8 mouse cellular contexts compared by ENCODE assay signal in the genomic region with DNA sequence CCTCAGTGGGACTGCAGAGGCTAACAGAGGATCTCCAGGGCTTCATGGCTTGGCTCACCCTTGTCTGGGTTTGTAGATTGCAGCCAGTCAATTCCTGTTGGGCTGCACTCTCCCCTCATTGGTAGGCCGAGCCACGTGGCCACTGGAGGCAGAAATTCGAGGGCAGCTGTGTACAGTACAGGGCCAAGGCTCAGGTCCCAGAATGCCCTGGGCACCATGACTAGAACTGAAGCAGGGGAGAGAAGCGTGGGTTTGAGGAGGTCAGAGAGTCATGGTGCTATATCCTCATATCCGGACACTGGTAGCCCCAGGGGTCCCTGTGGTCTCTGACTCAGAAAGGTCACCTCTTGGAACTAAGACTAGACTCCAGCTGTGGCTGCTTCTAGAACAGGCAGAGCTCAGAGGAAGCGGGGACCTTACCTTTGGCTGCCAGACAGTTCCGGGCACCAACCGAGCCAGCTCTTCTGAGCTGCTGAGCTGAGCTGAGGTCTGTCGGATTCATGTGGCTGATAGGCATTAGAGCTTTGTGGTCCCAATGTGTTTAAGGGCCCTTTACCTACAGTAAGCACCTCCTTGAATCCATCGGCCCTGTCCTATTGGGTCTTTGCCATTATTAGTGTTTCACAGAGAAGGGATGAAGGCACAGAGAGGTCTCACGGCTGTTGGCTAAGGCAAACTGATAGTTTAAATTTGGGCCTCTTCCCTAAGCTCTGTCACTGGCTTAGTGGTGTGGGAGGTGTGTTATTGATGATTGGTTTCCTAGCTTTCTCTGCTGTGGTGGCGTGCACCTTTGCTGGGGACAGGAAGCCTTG.
DNase-seq lines count a peak whose midpoint lies in the region; ATAC-seq and TF ChIP-seq lines count a peak whose summit lies in the region.

No protein-coding gene starts in this region.

- POLR2A ChIA-PET in Patski (lab: Charles Lee) = interaction anchor here (0.6 to 0.7 kb wide), 2 partner anchors 8 to 70 kb away, joined by 3 to 6 read pairs; no protein-coding TSS in a partner anchor

- no peaks in the 10 kb centered on the region for H3K27me3 ChIP-seq in kidney, embryonic 16.5 days (ENCODE audit: insufficient read depth, low read length)
- no peaks in the 10 kb centered on the region for H3K27me3 ChIP-seq in Patski
- no peaks in the 10 kb centered on the region for H3K27me3 ChIP-seq in hindbrain, embryonic 11.5 days (ENCODE audit: control insufficient read depth, insufficient read depth, low read length)

- TF ChIP-seq CTCF in Patski (IDR thresholded peaks at IDR 0.05) = no peak

- ATAC-seq in kidney, embryonic 16.5 days (ENCODE audit: low FRiP score, low TSS enrichment) = no peak
- peak; percentile 18 for ATAC-seq in Patski
- ATAC-seq in hindbrain, embryonic 11.5 days (ENCODE audit: low FRiP score) = no peak
- 0 out of 2 replicates have a peak, but pooled peaks have one; percentile 11 for ATAC-seq in megakaryocyte, adult 5-6 weeks (ENCODE audit: poor library complexity, severe bottlenecking)

- H3K9me3 ChIP-seq in kidney, embryonic 16.5 days (ENCODE audit: low read length) = no peaks in the 10 kb centered on the region
- no peaks in the 10 kb centered on the region for H3K9me3 ChIP-seq in hindbrain, embryonic 11.5 days (ENCODE audit: control insufficient read depth, low read length)

- in situ Hi-C loops in Patski (cut with MboI; ENCODE audit: low pct_unique_long_range_greater_than_20kb) = no loop called here

- DNase-seq in kidney, adult 11 months = no peak
- no peak for DNase-seq in Patski (ENCODE audit: low read depth, low spot score)
- no peak for DNase-seq in hindbrain, embryonic 11.5 days (ENCODE audit: low spot score)
- peak; percentile 72 for DNase-seq in thymus, postnatal 4 days
- DNase-seq in left cerebral cortex, adult 9 months (ENCODE audit: low spot score in 2 of 2) = no peak
- DNase-seq in left cerebral cortex, adult 8-10 months (ENCODE audit: low spot score in 2 of 2) = no peak

- WGBS in kidney, embryonic 16.5 days = 42% methylated on average over 12 of the region's 12 CpGs
- 54% methylated on average over 12 of the region's 12 CpGs for WGBS in hindbrain, embryonic 11.5 days

- H3K4me2 ChIP-seq in kidney, embryonic 16.5 days (replicated peaks; ENCODE audit: low read depth, low read length) = no peak overlapping the region
- no peak overlapping the region for H3K4me2 ChIP-seq in hindbrain, embryonic 11.5 days (replicated peaks; ENCODE audit: low read depth, low read length)

- no peak overlapping the region for H3K4me3 ChIP-seq in kidney, embryonic 16.5 days (ENCODE audit: low read length)
- no peak overlapping the region for H3K4me3 ChIP-seq in hindbrain, embryonic 11.5 days (ENCODE audit: low read depth, low read length)

- CTCF ChIA-PET in Patski (lab: Charles Lee) = interaction anchor here (1.1 kb wide), 1 partner anchor 16 kb away, joined by 3 read pairs; no protein-coding TSS in a partner anchor

- 0 out of 2 replicates have a peak overlapping the region, but pooled peaks have one; percentile 59 for H3K9ac ChIP-seq in kidney, embryonic 16.5 days (replicated peaks; ENCODE audit: low read length)
- no peak overlapping the region for H3K9ac ChIP-seq in hindbrain, embryonic 11.5 days (ENCODE audit: low read depth, low read length)

- no peaks in the 10 kb centered on the region for H3K36me3 ChIP-seq in kidney, embryonic 16.5 days (ENCODE audit: insufficient read depth, low read length)
- H3K36me3 ChIP-seq in hindbrain, embryonic 11.5 days (ENCODE audit: control insufficient read depth, insufficient read depth, low read length) = no peaks in the 10 kb centered on the region

- H3K4me1 ChIP-seq in kidney, embryonic 16.5 days (ENCODE audit: insufficient read depth, low read length) = peaks cover 76% of the 10 kb centered on the region
- H3K4me1 ChIP-seq in hindbrain, embryonic 11.5 days (replicated peaks; ENCODE audit: control insufficient read depth, insufficient read depth, low read length) = peaks cover 37% of the 10 kb centered on the region

- peak overlapping the region; percentile 93 for H3K27ac ChIP-seq in kidney, embryonic 16.5 days (ENCODE audit: low read length)
- H3K27ac ChIP-seq in hindbrain, embryonic 11.5 days (ENCODE audit: low read depth, low read length) = peak overlapping the region; percentile 92

Comparison
In these comparisons a context has a peak if more than half of its experiments do, and no peak if none do; other contexts are left out.
1. ATAC-seq: peak in Patski (single experiment) and megakaryocyte, adult 5-6 weeks (single experiment); none in kidney, embryonic 16.5 days (single experiment) and hindbrain, embryonic 11.5 days (single experiment).